Mouse (Mus musculus) limb, embryonic 12.5 days (tissue): ENCODE data around the gene Gm3776. TPM values are rescaled to one million over a fixed set of nuclear protein-coding genes. Genes with fewer than 3 reads are reported as not detected.
"Not testable (repeated sequence)": the region's sequence is repeated elsewhere in the genome, so short reads cannot be mapped to it uniquely, and the experiment has no call there.

ENCODE experiments used
- ATAC-seq: fragments of 200-750 bp; cut with Nextera tagmentation; 2 replicates; pipeline ENCODE4 v1.8.0; 2017; ENCODE audit warnings: low read depth, moderate TSS enrichment; ENCODE audit not compliant: insufficient number of reproducible peaks, insufficient read depth, low FRiP score, low TSS enrichment
- H3K27ac ChIP-seq: fragments of 300-500 bp; sonication (generic); 2 replicates; pipeline ENCODE4 v1.5.1; 2016; ENCODE audit warnings: mild to moderate bottlenecking, moderate library complexity
- H3K27me3 ChIP-seq: fragments of 300-500 bp; sonication (generic); 2 replicates; pipeline ENCODE4 v1.6.1; 2016; ENCODE audit warnings: mild to moderate bottlenecking, moderate library complexity
- H3K36me3 ChIP-seq: fragments of 300-500 bp; sonication (generic); 2 replicates; pipeline ENCODE4 v1.6.1; 2016; ENCODE audit warnings: mild to moderate bottlenecking, moderate library complexity
- H3K4me1 ChIP-seq: fragments of 300-500 bp; sonication (generic); replicated peaks from 2 replicates; pipeline ENCODE4 v1.6.1; 2016
- H3K4me2 ChIP-seq: fragments of 300-500 bp; sonication (generic); 2 replicates; pipeline ENCODE4 v1.6.1; 2016; ENCODE audit warnings: mild to moderate bottlenecking, moderate library complexity
- H3K4me3 ChIP-seq: fragments of 300-500 bp; sonication (generic); replicated peaks from 2 replicates; pipeline ENCODE4 v1.5.1; 2016; ENCODE audit warnings: mild to moderate bottlenecking
- H3K9ac ChIP-seq: fragments of 300-500 bp; sonication (generic); replicated peaks from 2 replicates; pipeline ENCODE4 v1.6.1; 2016; ENCODE audit warnings: mild to moderate bottlenecking, moderate library complexity
- H3K9me3 ChIP-seq: fragments of 300-500 bp; sonication (generic); 2 replicates; pipeline ENCODE4 v1.6.1; 2016; ENCODE audit warnings: mild to moderate bottlenecking, moderate library complexity
- WGBS: fragments of 180-500 bp; shearing (Covaris S2); methylation state at CpG from one replicate; pipeline ENCODE4 v1.1.7; 2016; 5-methylcytosine and 5-hydroxymethylcytosine counted together
- polyA plus RNA-seq: library from polyadenylated mRNA; unstranded; fragments of >200 nt; fragmentation: Nextera tagmentation; extraction: Ambion mirVana; gene quantifications from 2 replicates; pipeline ENCODE4 v1.2.1, GENCODE M21; 2016

The Gm3776 gene
- polyA plus RNA-seq, 1 experiment from 2014 or later: not detected

DNA sequence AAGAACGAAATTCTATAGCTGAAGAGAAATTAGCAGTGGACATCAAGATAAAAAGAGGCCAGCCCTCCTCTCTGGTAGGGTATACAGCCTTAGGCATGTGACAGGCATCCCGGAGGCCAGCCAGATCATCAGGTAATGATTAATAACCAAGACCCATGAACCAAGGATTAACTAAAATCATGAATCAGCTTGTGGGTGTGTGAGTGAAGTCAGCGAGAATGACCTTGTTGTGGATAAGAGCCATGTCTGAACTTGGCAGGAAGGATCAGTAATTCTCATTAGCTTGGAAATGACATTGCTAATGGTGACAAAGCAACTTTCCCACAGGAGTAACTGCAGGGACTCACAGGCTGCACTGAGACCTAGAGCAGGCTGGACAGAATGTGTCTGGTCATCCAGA is 27.3 kb upstream of the Gm3776 start:
- H3K4me1 ChIP-seq, H3K4me3 ChIP-seq, H3K27me3 ChIP-seq, H3K9ac ChIP-seq, ATAC-seq, H3K9me3 ChIP-seq, H3K27ac ChIP-seq, H3K36me3 ChIP-seq, H3K4me2 ChIP-seq: not testable (repeated sequence)
- 59% methylated on average over 3 of the region's 3 CpGs for WGBS

- not testable (repeated sequence) for ATAC-seq, H3K4me1 ChIP-seq, H3K9ac ChIP-seq, H3K27me3 ChIP-seq, H3K9me3 ChIP-seq, H3K4me2 ChIP-seq, H3K36me3 ChIP-seq, H3K27ac ChIP-seq, H3K4me3 ChIP-seq
- WGBS: 77% methylated on average over 3 of the region's 3 CpGs
Measured at GRCm38 (mm10) chr9:78230461-78230860, 26.5 kb upstream of the Gm3776 start, which contains the start of gene Gsta1. Gene Gsta1, plus strand, starts transcription at chr9:78230656.

DNA sequence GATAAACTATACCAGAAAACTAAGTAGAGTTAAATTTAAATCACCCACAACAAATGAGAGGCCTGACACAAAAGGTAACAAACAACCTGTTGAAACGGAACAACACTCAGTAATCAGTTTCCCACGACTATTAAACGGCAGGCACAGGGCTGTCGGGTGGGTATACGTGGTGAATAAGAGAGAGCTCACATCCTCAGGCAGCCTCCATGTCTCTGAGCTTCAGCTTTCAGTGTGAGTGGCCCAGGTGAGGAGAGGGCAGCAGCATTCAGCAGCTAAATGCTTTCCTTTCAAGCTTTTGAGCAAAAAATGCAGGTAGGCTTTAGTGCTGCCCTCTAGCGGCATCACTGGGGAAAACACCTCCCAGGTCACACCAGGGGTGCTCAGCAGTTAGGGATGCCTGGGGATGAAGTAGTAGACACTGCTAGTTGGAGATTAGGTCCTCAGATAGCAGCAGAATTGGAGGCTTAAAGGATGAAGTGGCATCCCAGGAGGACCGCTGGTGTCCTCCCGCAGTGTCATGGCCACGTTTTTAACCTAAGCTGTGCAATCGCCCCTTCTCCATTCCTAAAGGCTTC is 23.7 kb upstream of the Gm3776 start:
- H3K4me2 ChIP-seq, H3K9ac ChIP-seq, H3K4me1 ChIP-seq, ATAC-seq, H3K27me3 ChIP-seq, H3K27ac ChIP-seq, H3K36me3 ChIP-seq, H3K4me3 ChIP-seq, H3K9me3 ChIP-seq: not testable (repeated sequence)
- no CpG with 5 or more reads among the region's 10 CpGs for WGBS

- 72% methylated on average over 4 of the region's 4 CpGs for WGBS
- H3K4me3 ChIP-seq, H3K9ac ChIP-seq, H3K36me3 ChIP-seq, ATAC-seq, H3K27ac ChIP-seq, H3K27me3 ChIP-seq, H3K9me3 ChIP-seq, H3K4me2 ChIP-seq, H3K4me1 ChIP-seq: not testable (repeated sequence)
Measured at GRCm38 (mm10) chr9:78255683-78256470, 1.1 kb upstream of the Gm3776 start.

- ATAC-seq: 0 out of 2 replicates have a peak, but pooled peaks have one; percentile 31
- 0% methylated on average over 1 of the region's 6 CpGs for WGBS
Measured at GRCm38 (mm10) chr9:78259688-78260087, 2.8 kb downstream of the Gm3776 start.

DNA sequence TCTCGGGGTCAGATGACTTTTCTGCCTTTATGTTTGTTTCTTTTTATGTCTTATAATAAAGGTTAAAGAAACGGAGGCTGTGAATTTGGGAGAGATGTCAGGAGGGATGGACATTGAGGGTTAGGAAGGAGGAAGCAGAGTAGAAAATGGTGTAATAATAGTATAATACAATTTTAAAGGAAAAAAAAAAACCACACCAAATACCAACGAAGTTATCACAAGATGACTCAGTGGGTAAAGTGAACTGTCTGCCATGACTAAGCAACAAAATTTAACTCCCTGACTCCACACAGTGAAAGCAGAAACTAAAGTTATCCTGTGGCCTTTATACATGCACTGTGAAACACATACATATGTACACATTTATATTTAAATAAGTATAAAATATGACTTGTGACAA is 14.0 kb downstream of the Gm3776 start:
- not testable (repeated sequence) for H3K4me3 ChIP-seq, H3K9me3 ChIP-seq, H3K36me3 ChIP-seq, H3K4me1 ChIP-seq, H3K4me2 ChIP-seq, H3K27me3 ChIP-seq, H3K27ac ChIP-seq, H3K9ac ChIP-seq, ATAC-seq
- WGBS: 78% methylated on average over 3 of the region's 3 CpGs

More at GRCm38 (mm10) chr9:78259688-78260087, 2.8 kb downstream of the Gm3776 start:
- not testable (repeated sequence) for H3K27ac ChIP-seq, H3K4me1 ChIP-seq, H3K9ac ChIP-seq, H3K4me2 ChIP-seq, H3K4me3 ChIP-seq, H3K27me3 ChIP-seq, H3K9me3 ChIP-seq, H3K36me3 ChIP-seq

- 82% methylated on average over 4 of the region's 4 CpGs for WGBS
- H3K27me3 ChIP-seq, H3K4me2 ChIP-seq, H3K27ac ChIP-seq, H3K4me1 ChIP-seq, H3K4me3 ChIP-seq, H3K9ac ChIP-seq, H3K9me3 ChIP-seq, ATAC-seq, H3K36me3 ChIP-seq: not testable (repeated sequence)
Measured at GRCm38 (mm10) chr9:78282002-78282711, 25.2 kb downstream of the Gm3776 start.

GRCm38 (mm10) chr9:78289063-78289462 is 32.1 kb downstream of the Gm3776 start:
- not testable (repeated sequence) for H3K4me2 ChIP-seq, H3K27me3 ChIP-seq, H3K9ac ChIP-seq, H3K36me3 ChIP-seq, H3K9me3 ChIP-seq, H3K27ac ChIP-seq, ATAC-seq, H3K4me1 ChIP-seq, H3K4me3 ChIP-seq
- WGBS: 85% methylated on average over 1 of the region's 1 CpGs

GRCm38 (mm10) chr9:78289723-78290122 is 32.8 kb downstream of the Gm3776 start, which contains the start of gene Gm10639:
Gene Gm10639, plus strand, starts transcription at chr9:78289923.
- not testable (repeated sequence) for H3K4me1 ChIP-seq, H3K4me2 ChIP-seq, H3K27ac ChIP-seq, H3K27me3 ChIP-seq, H3K36me3 ChIP-seq, H3K4me3 ChIP-seq, H3K9ac ChIP-seq, H3K9me3 ChIP-seq, ATAC-seq
- WGBS: 89% methylated on average over 3 of the region's 3 CpGs

GRCm38 (mm10) chr9:78292462-78292861 is 35.5 kb downstream of the Gm3776 start:
- whole genome bisulfite sequencing: 68% methylated on average over 8 of the region's 8 CpGs
- H3K4me2 ChIP-seq, H3K27me3 ChIP-seq, H3K9me3 ChIP-seq, H3K4me3 ChIP-seq, H3K4me1 ChIP-seq, ATAC-seq, H3K9ac ChIP-seq, H3K27ac ChIP-seq, H3K36me3 ChIP-seq: not testable (repeated sequence)

DNA sequence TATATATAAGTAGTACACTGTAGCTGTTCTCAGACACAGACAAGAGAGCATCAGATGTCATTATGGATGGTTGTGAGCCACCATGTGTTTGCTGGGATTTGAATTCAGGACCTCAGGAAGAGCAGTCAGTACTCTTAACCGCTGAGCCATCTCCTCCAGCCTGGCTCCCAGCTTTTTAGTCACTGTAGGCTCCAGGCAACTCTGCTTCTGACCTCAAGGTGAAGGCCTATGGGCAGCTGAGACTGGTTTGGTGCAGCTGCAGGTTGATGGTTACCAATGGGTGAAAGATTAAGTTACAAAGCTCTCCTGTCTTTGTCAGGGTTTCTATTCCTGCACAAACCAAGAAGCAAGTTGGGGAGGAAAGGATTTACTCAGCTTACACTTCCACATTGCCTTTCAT is 36.8 kb downstream of the Gm3776 start:
- H3K4me1 ChIP-seq, H3K27me3 ChIP-seq, H3K4me2 ChIP-seq, ATAC-seq, H3K36me3 ChIP-seq, H3K9me3 ChIP-seq, H3K9ac ChIP-seq, H3K4me3 ChIP-seq, H3K27ac ChIP-seq: not testable (repeated sequence)
- 69% methylated on average over 1 of the region's 1 CpGs for WGBS
